Mouse (Mus musculus): ENCODE results near the gene Rad51c.
"Not testable (repeated sequence)": the region's sequence is repeated elsewhere in the genome, so short reads cannot be mapped to it uniquely, and the experiment has no call there.

Rad51c gene

GRCm38 (mm10) chr11:87431813-87432212, 27.1 kb upstream of the Rad51c start:
- not testable (repeated sequence) for DNase-seq

GRCm38 (mm10) chr11:87430374-87430773, 25.6 kb upstream of the Rad51c start:
- DNase-seq: no peak

- no peak for DNase-seq
Measured at GRCm38 (mm10) chr11:87429363-87429762, 24.6 kb upstream of the Rad51c start.

GRCm38 (mm10) chr11:87428051-87428673, 23.4 kb upstream of the Rad51c start:
- no peak for DNase-seq

- DNase-seq: no peak
Measured at GRCm38 (mm10) chr11:87427273-87428050, 22.7 kb upstream of the Rad51c start.

GRCm38 (mm10) chr11:87426450-87427250, 21.9 kb upstream of the Rad51c start:
- peak; percentile 86 to 87 for DNase-seq

GRCm38 (mm10) chr11:87426121-87426449, 21.3 kb upstream of the Rad51c start:
- DNase-seq: no peak

- no peak for DNase-seq
Measured at GRCm38 (mm10) chr11:87423551-87424325, 19.0 kb upstream of the Rad51c start.

GRCm38 (mm10) chr11:87422511-87423340, 18.0 kb upstream of the Rad51c start:
- peak; percentile 88 to 89 for DNase-seq

GRCm38 (mm10) chr11:87421760-87422201, 17.0 kb upstream of the Rad51c start:
- no peak for DNase-seq

- DNase-seq: no peak
Measured at GRCm38 (mm10) chr11:87420861-87421260, 16.1 kb upstream of the Rad51c start.

- DNase-seq: no peak
Measured at GRCm38 (mm10) chr11:87416120-87416519, 11.4 kb upstream of the Rad51c start.

- not testable (repeated sequence) for DNase-seq
Measured at GRCm38 (mm10) chr11:87413412-87413811, 8.7 kb upstream of the Rad51c start.

GRCm38 (mm10) chr11:87404111-87404853, 472 bp downstream of the Rad51c start:
- peak; percentile 94 to 96 for DNase-seq

- no peak for DNase-seq
Measured at GRCm38 (mm10) chr11:87398402-87398801, 6.4 kb downstream of the Rad51c start.

- no peak for DNase-seq
Measured at GRCm38 (mm10) chr11:87393855-87394254, 10.9 kb downstream of the Rad51c start.

- DNase-seq: no peak
Measured at GRCm38 (mm10) chr11:87385676-87386075, 19.1 kb downstream of the Rad51c start.

GRCm38 (mm10) chr11:87384551-87384950, 20.2 kb downstream of the Rad51c start:
- no peak for DNase-seq

GRCm38 (mm10) chr11:87367865-87368580, 36.7 kb downstream of the Rad51c start:
- DNase-seq: no peak

GRCm38 (mm10) chr11:87367061-87367460, 37.7 kb downstream of the Rad51c start:
- no peak for DNase-seq
